Mouse (Mus musculus) lung, embryonic 15.5 days (tissue): ENCODE measurements around the gene Cdc42bpg. TPM values are rescaled to one million over a fixed set of nuclear protein-coding genes. Genes with fewer than 3 reads are reported as not detected.

Experiments
- ATAC-seq: fragments of 200-750 bp; cut with Nextera tagmentation; 2 replicates; pipeline ENCODE4 v1.8.0; 2017; ENCODE audit warnings: moderate number of reproducible peaks, borderline replicate concordance; ENCODE audit not compliant: low FRiP score, low TSS enrichment; ENCODE audit errors: extremely low read depth
- H3K27ac ChIP-seq: fragments of 300-500 bp; sonication (generic); 2 replicates; pipeline ENCODE4 v1.5.1; 2015; ENCODE audit warnings: moderate library complexity, mild to moderate bottlenecking, inconsistent platforms
- H3K27me3 ChIP-seq: fragments of 300-500 bp; sonication (generic); 2 replicates; pipeline ENCODE4 v1.6.1; 2015; ENCODE audit warnings: inconsistent platforms
- H3K36me3 ChIP-seq: fragments of 300-500 bp; sonication (generic); 2 replicates; pipeline ENCODE4 v1.6.1; 2015; ENCODE audit warnings: inconsistent platforms
- H3K4me1 ChIP-seq: fragments of 300-500 bp; sonication (generic); 2 replicates; pipeline ENCODE4 v1.6.1; 2015; ENCODE audit warnings: inconsistent platforms
- H3K4me2 ChIP-seq: fragments of 300-500 bp; sonication (generic); 2 replicates; pipeline ENCODE4 v1.6.1; 2015; ENCODE audit warnings: inconsistent platforms, mild to moderate bottlenecking, moderate library complexity
- H3K4me3 ChIP-seq: fragments of 300-500 bp; sonication (generic); 2 replicates; pipeline ENCODE4 v1.5.1; 2015; ENCODE audit warnings: mild to moderate bottlenecking, inconsistent platforms
- H3K9ac ChIP-seq: fragments of 300-500 bp; sonication (generic); 2 replicates; pipeline ENCODE4 v1.6.1; 2015; ENCODE audit warnings: inconsistent platforms
- H3K9me3 ChIP-seq: fragments of 300-500 bp; sonication (generic); 2 replicates; pipeline ENCODE4 v1.6.1; 2016; ENCODE audit warnings: inconsistent platforms
- WGBS: fragments of 180-500 bp; shearing (Covaris S2); methylation state at CpG from one replicate; pipeline ENCODE4 v1.1.7; 2015; 5-methylcytosine and 5-hydroxymethylcytosine counted together
- polyA plus RNA-seq: library from polyadenylated mRNA; unstranded; fragments of >200 nt; fragmentation: Nextera tagmentation; extraction: Ambion mirVana; gene quantifications from 2 replicates; pipeline ENCODE4 v1.2.1, GENCODE M21; 2015

The Cdc42bpg gene
- 0.77 and 0.92 TPM in 2 replicates for polyA plus RNA-seq

DNA sequence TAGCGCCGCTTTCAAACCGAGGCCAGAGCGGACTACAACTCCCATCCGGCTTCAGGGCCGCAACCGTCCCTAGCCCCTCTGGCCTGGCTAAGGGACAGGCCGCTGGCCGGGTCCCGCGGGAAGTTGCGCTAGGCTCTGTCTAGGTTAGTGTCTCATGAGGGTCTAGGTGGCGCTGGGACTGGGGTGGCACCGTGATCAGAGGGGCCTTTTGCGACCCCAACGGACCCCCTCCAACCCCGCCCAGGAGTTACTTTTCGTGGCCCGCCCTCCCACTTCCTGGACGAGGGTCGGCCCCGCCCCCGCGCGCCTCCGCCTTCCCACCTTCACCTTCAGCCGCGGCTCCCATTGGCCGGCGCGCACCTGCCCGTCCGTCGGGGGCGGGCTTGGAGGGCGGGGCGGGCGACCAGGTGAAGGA is at the start of gene Cdc42bpg:
TSS of gene Cdc42bpg (plus strand) at position 320 of the 415 bp plus-strand sequence.
- H3K27ac ChIP-seq, result peak within 1 kb of the TSS; percentile 91
- H3K9ac ChIP-seq, result peak within 1 kb of the TSS; percentile 73
- WGBS, result 0% methylated on average over 36 of the region's 38 CpGs
- H3K27me3 ChIP-seq, result no peaks in the 10 kb centered on the region
- H3K9me3 ChIP-seq, result no peaks in the 10 kb centered on the region
- H3K4me3 ChIP-seq, result peak within 1 kb of the TSS; percentile 71
- peaks cover 8% of the 10 kb centered on the region for H3K36me3 ChIP-seq
- peak; percentile 79 for ATAC-seq
- H3K4me2 ChIP-seq, result peak within 1 kb of the TSS; percentile 74
- peaks cover 45% of the 10 kb centered on the region for H3K4me1 ChIP-seq

DNA sequence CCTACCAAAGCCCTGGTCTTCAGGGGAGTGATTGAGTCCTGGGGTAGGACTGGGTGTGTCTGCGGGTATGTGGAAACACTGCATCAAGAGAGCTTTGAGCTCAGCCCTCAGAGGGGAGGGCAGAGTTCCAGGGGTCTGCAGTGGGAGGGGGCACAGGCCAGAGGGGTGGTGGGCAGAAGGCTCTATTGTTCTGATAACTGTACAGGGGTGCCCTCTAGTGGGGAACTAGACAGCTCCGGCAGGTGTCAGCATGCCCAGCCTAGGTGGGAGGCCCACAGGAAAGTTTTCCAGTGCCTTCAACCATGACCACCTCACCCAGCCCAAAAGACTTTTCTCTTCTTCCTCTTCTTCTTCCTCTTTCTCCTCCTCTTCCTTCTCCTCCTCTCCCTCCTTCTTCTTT is 45.8 kb upstream of the Cdc42bpg start:
- no peak overlapping the region for H3K4me2 ChIP-seq
- 56% methylated on average over 2 of the region's 2 CpGs for WGBS
- peaks cover 57% of the 10 kb centered on the region for H3K36me3 ChIP-seq
- H3K4me1 ChIP-seq, result no peaks in the 10 kb centered on the region
- ATAC-seq, result no peak
- no peak overlapping the region for H3K4me3 ChIP-seq
- no peak overlapping the region for H3K9ac ChIP-seq
- H3K27me3 ChIP-seq, result no peaks in the 10 kb centered on the region
- no peaks in the 10 kb centered on the region for H3K9me3 ChIP-seq
- no peak overlapping the region for H3K27ac ChIP-seq

DNA sequence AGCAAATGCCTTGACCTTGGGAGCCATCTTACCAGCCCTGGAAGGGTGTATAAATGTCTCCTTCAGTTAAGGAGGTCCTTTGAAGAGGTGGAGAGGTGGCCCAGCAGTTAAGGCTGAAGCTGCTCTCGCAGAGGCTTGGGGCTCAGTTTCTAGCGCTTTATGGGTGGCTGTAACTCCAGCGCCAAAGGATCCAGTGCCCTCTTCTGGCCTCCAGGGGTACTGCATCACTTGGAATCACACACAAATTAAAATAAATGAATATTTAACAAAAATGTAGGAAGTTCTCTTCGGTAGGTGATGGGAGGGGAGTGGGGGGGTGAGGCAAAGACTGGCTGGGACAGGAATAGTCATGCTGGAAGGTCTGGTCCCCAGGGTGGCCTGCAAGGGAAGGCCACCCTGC is 45.3 kb upstream of the Cdc42bpg start:
- H3K36me3 ChIP-seq, result peaks cover 52% of the 10 kb centered on the region
- no peak overlapping the region for H3K4me3 ChIP-seq
- H3K4me1 ChIP-seq, result no peaks in the 10 kb centered on the region
- H3K9ac ChIP-seq, result no peak overlapping the region
- no peak overlapping the region for H3K27ac ChIP-seq
- H3K9me3 ChIP-seq, result no peaks in the 10 kb centered on the region
- no peaks in the 10 kb centered on the region for H3K27me3 ChIP-seq
- no peak for ATAC-seq
- 70% methylated on average over 4 of the region's 4 CpGs for WGBS
- H3K4me2 ChIP-seq, result no peak overlapping the region

DNA sequence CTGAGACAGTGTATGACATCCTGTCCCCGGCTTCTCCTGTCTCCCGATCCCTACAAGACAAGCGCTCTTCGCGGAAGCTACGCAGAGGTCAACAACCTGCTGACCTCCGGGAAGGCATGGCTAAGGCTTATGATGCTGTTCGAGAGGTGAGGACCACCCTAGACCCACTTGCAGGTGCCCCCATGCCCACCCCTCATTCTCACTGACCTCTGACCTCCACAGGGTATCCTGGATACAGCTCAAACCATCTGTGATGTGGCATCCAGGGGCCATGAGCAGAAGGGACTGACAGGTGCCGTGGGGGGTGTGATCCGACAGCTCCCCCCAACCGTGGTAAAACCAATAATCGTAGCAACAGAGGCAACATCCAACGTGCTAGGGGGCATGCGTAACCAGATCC is 44.9 kb upstream of the Cdc42bpg start:
- Histone ChIP-seq H3K4me2 (no peak overlapping the region), H3K4me3 (no peak overlapping the region), H3K9me3 (no peaks in the 10 kb centered on the region), H3K27me3 (no peaks in the 10 kb centered on the region), H3K4me1 (no peaks in the 10 kb centered on the region), H3K27ac (no peak overlapping the region), H3K9ac (no peak overlapping the region), H3K36me3 (peaks cover 49% of the 10 kb centered on the region)
- ATAC-seq, result no peak
- 88% methylated on average over 14 of the region's 14 CpGs for WGBS

DNA sequence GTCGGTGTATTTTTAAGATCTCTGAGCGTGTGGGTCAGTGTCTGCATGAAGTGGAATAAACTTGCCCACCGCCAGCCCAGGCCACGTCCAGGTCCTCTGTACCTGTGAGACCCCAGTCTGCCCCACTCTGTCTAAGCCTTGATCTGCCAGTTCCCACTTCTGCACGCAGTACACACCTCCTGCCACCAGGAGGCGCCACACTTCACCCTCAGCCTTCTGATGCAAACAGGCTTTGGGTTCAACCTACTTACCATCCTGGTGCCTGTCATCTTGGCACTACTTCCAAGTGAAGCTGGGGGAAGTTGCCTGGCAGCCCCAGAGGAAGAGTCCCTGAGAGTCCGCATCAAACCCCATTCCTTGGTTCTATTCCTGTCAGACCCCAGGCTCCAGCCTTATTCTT is 44.0 kb upstream of the Cdc42bpg start:
- no peak for ATAC-seq
- Histone ChIP-seq H3K4me3 (no peak overlapping the region), H3K36me3 (peaks cover 42% of the 10 kb centered on the region), H3K4me1 (no peaks in the 10 kb centered on the region), H3K27me3 (no peaks in the 10 kb centered on the region), H3K27ac (no peak overlapping the region), H3K4me2 (no peak overlapping the region), H3K9ac (no peak overlapping the region), H3K9me3 (no peaks in the 10 kb centered on the region)
- 63% methylated on average over 7 of the region's 7 CpGs for WGBS

DNA sequence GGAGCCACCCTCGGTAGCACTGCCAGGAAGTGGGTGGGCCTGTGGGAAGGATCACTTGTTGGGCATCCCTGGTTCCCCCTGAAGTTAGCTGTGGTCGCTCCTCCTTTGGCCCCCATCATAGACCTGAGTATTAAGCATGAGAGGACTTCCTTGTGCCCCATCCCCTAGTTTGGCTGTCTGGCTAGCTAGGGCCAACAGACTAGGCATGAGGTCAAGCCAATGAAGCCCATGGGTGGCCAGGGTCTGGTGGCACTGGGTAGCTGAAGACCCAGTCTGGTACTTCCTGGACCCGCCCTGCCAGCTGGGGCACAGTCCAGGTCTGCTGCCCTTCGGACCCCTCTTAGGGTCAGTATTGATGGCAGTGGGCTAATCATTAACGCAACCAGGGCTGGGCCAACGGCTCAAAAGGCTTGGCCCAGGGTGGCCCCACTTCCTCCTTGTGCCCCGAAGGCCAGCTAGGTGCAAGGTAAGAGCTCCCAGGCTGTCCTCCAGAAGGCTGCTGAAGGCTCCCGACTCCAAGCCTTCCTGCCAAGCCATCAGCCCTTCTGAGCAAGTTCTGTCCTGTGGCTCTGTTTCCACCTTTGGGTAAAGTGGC is 43.3 kb upstream of the Cdc42bpg start:
- Histone ChIP-seq H3K36me3 (peaks cover 36% of the 10 kb centered on the region), H3K4me2 (no peak overlapping the region), H3K9ac (no peak overlapping the region), H3K9me3 (no peaks in the 10 kb centered on the region), H3K4me3 (no peak overlapping the region), H3K27me3 (no peaks in the 10 kb centered on the region), H3K27ac (no peak overlapping the region), H3K4me1 (no peaks in the 10 kb centered on the region)
- no peak for ATAC-seq
- WGBS, result 74% methylated on average over 8 of the region's 8 CpGs

DNA sequence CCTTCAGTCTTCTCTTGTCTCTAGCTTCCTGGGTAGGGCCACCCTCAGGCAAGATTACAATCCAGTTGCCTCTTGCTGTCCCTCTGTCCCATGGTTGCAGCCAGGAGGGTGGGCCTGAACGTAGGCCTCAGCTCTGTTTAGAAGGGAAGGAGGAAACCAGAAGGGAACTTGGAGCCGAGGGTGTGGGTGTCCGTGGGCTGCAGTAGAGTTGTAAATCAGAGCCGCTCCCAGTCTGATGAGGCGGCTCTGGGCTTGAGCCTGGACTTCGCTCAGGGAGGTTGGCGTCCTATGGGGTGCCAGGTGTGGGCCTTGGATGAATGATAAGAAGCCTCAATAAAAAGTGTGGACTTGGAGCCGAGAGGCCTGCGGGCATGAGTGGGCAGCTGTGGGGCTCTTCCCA is 42.1 kb upstream of the Cdc42bpg start:
- Histone ChIP-seq H3K4me2 (no peak overlapping the region), H3K36me3 (peaks cover 26% of the 10 kb centered on the region), H3K4me1 (peaks cover 3% of the 10 kb centered on the region; the same call in 1 of the 2 replicates), H3K27ac (no peak overlapping the region), H3K9ac (no peak overlapping the region), H3K9me3 (no peaks in the 10 kb centered on the region), H3K4me3 (no peak overlapping the region), H3K27me3 (no peaks in the 10 kb centered on the region)
- ATAC-seq, result no peak
- WGBS, result 68% methylated on average over 9 of the region's 9 CpGs

DNA sequence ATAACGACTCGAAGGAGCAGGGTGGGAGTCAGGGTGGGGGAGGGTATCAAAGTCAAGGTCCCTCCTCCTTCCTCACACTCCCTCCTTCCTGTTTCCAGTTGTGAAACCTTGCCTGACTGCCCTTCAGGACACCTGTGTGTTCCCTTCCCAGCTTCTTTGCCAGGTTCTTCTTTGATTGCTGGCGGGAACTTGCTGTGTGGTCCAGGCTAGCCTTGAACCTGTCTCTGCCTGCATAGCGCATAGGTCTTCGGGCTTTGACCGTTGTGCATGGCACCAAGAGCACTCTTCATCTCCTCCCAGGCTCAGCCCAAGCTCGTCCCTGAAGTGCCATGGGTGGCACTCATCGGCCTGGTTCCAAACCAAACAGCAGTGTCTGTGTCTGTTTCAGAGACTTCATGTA is 41.3 kb upstream of the Cdc42bpg start:
- Histone ChIP-seq H3K36me3 (peaks cover 22% of the 10 kb centered on the region), H3K9ac (no peak overlapping the region), H3K9me3 (no peaks in the 10 kb centered on the region), H3K4me3 (no peak overlapping the region), H3K4me2 (no peak overlapping the region), H3K4me1 (peaks cover 3% of the 10 kb centered on the region; the same call in 1 of the 2 replicates), H3K27ac (no peak overlapping the region), H3K27me3 (no peaks in the 10 kb centered on the region)
- WGBS, result 80% methylated on average over 8 of the region's 8 CpGs
- ATAC-seq, result no peak

DNA sequence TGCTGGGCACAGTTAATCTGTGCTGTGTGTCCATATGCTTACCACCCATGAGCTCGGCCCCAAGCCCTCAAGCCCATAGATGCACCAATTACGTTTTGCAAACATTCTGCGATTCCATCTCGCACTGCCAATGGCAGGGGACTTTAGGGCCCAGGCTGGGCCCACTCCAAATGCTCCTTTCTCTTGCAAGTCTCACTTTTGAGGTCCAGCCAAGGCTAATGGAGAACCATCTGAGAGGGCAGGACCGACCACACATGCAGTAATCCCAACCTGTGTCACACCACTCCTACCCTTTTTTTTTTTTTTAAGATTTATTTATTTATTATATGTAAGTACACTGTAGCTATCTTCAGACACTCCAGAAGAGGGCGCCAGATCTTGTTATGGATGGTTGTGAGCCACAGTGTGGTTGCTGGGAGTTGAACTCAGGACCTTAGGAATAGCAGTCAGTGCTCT is 40.5 kb upstream of the Cdc42bpg start:
- no peak overlapping the region for H3K9ac ChIP-seq
- ATAC-seq, result no peak
- H3K27me3 ChIP-seq, result no peaks in the 10 kb centered on the region
- H3K9me3 ChIP-seq, result no peaks in the 10 kb centered on the region
- H3K27ac ChIP-seq, result no peak overlapping the region
- H3K4me3 ChIP-seq, result no peak overlapping the region
- no peak overlapping the region for H3K4me2 ChIP-seq
- peaks cover 3% of the 10 kb centered on the region; the same call in 1 of the 2 replicates for H3K4me1 ChIP-seq
- 69% methylated on average over 6 of the region's 6 CpGs for WGBS
- peaks cover 14% of the 10 kb centered on the region for H3K36me3 ChIP-seq

DNA sequence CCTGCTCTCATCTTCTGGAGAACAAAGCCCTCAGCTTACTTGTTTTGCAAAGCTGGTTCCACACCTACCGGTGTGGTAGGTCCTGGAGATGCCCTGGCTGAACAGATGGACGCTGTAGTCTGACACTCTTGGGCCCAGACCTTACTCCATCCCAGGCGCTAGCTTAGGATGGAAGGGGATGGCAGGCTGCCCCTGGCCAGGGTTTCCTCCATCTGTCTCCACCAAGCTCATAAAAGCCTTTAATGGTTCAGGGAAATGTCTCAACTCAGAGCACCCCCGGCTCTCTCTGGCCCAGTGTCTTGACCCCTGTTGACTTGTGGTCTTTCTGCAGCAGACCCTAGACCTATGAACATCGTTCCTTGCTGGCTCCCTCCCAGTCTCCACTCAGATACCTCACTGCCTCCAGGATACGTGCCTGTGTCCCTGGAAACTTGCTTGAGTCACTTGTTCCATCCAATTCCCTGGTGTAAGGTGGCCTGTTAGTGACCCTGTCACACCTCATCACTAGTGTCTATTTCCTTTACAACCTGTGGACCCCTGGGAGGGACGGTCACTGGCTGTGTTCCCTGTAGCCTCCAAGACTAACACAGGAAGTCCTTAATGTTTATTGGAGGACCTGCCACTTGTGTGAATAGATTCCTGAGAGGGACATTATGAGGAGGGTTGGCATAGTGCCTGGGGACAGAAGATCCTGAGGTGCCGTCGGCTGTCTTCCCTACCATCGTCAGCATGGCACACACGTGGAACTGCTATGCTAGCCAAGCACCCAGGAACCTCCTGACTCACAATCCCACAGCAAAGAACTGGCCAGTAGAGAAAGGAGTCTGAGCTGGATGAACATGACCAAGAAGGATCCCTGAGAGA is 38.7 kb upstream of the Cdc42bpg start:
- H3K4me2 ChIP-seq, result no peak overlapping the region
- H3K27me3 ChIP-seq, result no peaks in the 10 kb centered on the region
- no peaks in the 10 kb centered on the region for H3K9me3 ChIP-seq
- H3K4me1 ChIP-seq, result peaks cover 3% of the 10 kb centered on the region; the same call in 1 of the 2 replicates
- H3K4me3 ChIP-seq, result no peak overlapping the region
- H3K36me3 ChIP-seq, result no peaks in the 10 kb centered on the region
- H3K9ac ChIP-seq, result no peak overlapping the region
- no peak; the same call in 1 of the 2 replicates for ATAC-seq
- 47% methylated on average over 11 of the region's 11 CpGs for WGBS
- no peak overlapping the region for H3K27ac ChIP-seq

DNA sequence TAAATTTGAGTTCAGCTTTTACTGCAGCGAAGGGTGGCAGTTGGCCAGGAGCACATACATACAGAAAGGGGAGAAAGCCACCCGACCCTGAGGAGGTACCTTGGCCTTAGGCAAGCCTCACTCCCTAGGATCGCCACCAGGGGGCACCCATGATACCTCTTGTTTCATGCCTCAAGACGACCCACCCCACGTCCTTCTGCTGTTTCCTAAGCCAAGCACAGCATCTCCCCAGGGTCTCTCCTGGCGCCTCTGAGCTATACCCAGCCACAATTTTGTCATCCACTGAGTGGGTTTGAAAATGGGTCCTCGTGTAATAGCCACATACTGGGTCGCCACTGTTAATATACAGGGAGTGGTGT is 38.1 kb upstream of the Cdc42bpg start:
- Histone ChIP-seq H3K36me3 (no peaks in the 10 kb centered on the region), H3K4me2 (no peak overlapping the region), H3K4me3 (no peak overlapping the region), H3K9me3 (no peaks in the 10 kb centered on the region), H3K9ac (no peak overlapping the region), H3K27me3 (no peaks in the 10 kb centered on the region), H3K27ac (no peak overlapping the region), H3K4me1 (peaks cover 3% of the 10 kb centered on the region; the same call in 1 of the 2 replicates)
- ATAC-seq, result peak; percentile 60; the same call in 1 of the 2 replicates
- WGBS, result 14% methylated on average over 8 of the region's 8 CpGs

DNA sequence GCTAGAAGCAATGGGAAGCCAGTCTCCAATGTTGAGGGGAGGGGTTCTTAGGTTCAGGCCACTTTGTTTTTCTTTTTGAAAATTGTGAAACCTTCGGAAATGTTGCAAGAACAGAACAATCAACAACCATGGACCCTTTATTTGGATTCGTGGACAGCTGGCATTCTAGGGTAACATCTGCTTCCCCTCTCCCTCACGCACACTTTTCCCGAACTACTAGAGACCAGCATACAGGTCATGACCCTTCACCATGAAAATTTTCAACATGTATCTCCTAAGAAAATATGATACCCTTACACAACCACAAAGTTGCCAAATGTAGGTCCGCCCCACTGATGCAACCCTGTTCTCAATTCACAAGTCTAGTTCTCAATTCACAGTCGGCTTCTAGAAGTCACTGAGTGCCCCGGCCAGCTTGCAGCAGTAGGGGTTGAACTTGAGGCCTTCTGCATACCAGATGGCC is 37.6 kb upstream of the Cdc42bpg start:
- Histone ChIP-seq H3K36me3 (no peaks in the 10 kb centered on the region), H3K27ac (no peak overlapping the region), H3K27me3 (no peaks in the 10 kb centered on the region), H3K4me2 (no peak overlapping the region), H3K4me3 (no peak overlapping the region), H3K4me1 (peaks cover 3% of the 10 kb centered on the region; the same call in 1 of the 2 replicates), H3K9me3 (no peaks in the 10 kb centered on the region), H3K9ac (no peak overlapping the region)
- ATAC-seq, result no peak
- 71% methylated on average over 7 of the region's 7 CpGs for WGBS
